Mouse (Mus musculus) heart, adult 9 months (tissue): ENCODE results near the gene Aox4.

Source experiments
- DNase-seq, 2 experiments: peaks; one replicate each; pipeline ENCODE4 v3.0.0; 2022; ENCODE audit warnings: low spot score in 2 of 2

The Aox4 gene

GRCm38 (mm10) chr1:58210203-58210602 lies at the start of gene Aox4:
Gene Aox4, plus strand, starts transcription at chr1:58210397.
- no peak for DNase-seq

GRCm38 (mm10) chr1:58169893-58170292 lies 40.3 kb upstream of the Aox4 start:
- DNase-seq, result no peak

GRCm38 (mm10) chr1:58188514-58189175 lies 21.6 kb upstream of the Aox4 start:
- no peak for DNase-seq

- DNase-seq, result no peak
Observed at GRCm38 (mm10) chr1:58194317-58194716, 15.9 kb upstream of the Aox4 start.

- no peak for DNase-seq
Observed at GRCm38 (mm10) chr1:58194988-58195387, 15.2 kb upstream of the Aox4 start.

- DNase-seq, result no peak
Observed at GRCm38 (mm10) chr1:58195541-58195940, 14.7 kb upstream of the Aox4 start.

GRCm38 (mm10) chr1:58197023-58197422 lies 13.2 kb upstream of the Aox4 start:
- DNase-seq, result no peak

GRCm38 (mm10) chr1:58198386-58198785 lies 11.8 kb upstream of the Aox4 start:
- no peak for DNase-seq

GRCm38 (mm10) chr1:58212805-58213204 lies 2.6 kb downstream of the Aox4 start:
- no peak for DNase-seq

- no peak for DNase-seq
Observed at GRCm38 (mm10) chr1:58213838-58214237, 3.6 kb downstream of the Aox4 start.

GRCm38 (mm10) chr1:58215353-58215752 lies 5.2 kb downstream of the Aox4 start:
- DNase-seq, result no peak

- no peak for DNase-seq
Observed at GRCm38 (mm10) chr1:58215956-58216532, 5.8 kb downstream of the Aox4 start.

- no peak for DNase-seq
Observed at GRCm38 (mm10) chr1:58221070-58221469, 10.9 kb downstream of the Aox4 start.

- no peak for DNase-seq
Observed at GRCm38 (mm10) chr1:58221879-58222278, 11.7 kb downstream of the Aox4 start.

- no peak for DNase-seq
Observed at GRCm38 (mm10) chr1:58228086-58228485, 17.9 kb downstream of the Aox4 start.

GRCm38 (mm10) chr1:58228916-58229315 lies 18.7 kb downstream of the Aox4 start:
- no peak for DNase-seq

- DNase-seq, result no peak
Observed at GRCm38 (mm10) chr1:58229774-58230173, 19.6 kb downstream of the Aox4 start.

- DNase-seq, result no peak
Observed at GRCm38 (mm10) chr1:58230542-58230941, 20.3 kb downstream of the Aox4 start.

- DNase-seq, result no peak
Observed at GRCm38 (mm10) chr1:58235405-58235804, 25.2 kb downstream of the Aox4 start.

- no peak for DNase-seq
Observed at GRCm38 (mm10) chr1:58237527-58238299, 27.5 kb downstream of the Aox4 start.

GRCm38 (mm10) chr1:58238440-58238839 lies 28.2 kb downstream of the Aox4 start:
- DNase-seq, result no peak

GRCm38 (mm10) chr1:58238961-58239360 lies 28.8 kb downstream of the Aox4 start:
- no peak for DNase-seq

- DNase-seq, result peak in 1 of 2 experiments; percentile 6
Observed at GRCm38 (mm10) chr1:58240347-58240746, 30.1 kb downstream of the Aox4 start.
